Mouse (Mus musculus) naive thymus-derived CD4-positive, alpha-beta T cell, adult 2 months (primary cell): ENCODE results near the gene Rnf41.

Experiments used
- DNase-seq: peaks from one replicate; pipeline ENCODE4 v3.0.0-alpha.2; 2011; ENCODE audit warnings: low read depth

The Rnf41 gene

DNA sequence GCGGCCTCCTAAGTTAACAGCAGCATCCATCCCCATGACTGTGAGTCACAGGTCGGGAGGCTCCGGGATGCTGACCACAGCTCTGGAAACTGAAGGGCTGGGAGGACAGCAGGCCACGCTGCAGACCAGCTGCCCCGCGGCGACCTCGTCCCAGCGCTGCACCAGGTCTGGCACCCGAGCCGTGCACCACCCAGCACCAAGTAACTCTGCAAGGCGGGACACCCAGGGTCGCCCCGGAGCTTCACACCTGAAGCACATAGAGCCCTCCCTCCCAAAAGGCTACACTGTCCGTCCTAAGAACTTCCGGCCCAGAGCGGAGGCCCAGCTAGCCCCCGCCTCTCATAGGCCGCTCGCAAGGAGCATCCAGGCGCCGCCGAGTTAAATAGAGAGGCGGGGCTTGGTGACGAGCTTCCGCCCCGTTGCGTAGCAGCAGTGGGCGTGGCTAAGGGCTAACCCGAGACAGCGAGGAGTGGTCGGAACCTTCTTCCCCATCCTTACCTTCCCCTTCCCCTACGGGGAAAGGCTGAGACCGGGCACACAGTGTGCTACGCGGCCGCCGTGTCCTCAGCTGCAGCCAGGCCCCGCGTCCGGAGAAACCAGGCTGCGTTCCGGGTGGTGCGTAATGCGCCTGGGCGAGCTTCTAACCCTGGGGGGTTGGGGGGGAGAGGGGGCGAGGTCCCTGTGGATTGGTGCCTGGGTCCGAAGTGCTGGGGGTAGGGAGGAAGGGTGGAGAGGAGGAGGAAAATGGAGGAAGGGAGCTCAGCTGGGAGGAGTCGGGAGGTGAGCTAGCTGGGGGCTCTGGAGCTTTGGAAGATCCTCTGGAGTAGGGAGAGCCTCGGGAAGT, at the start of gene Rnf41, which contains the start of gene Nabp2:
TSS of gene Rnf41 (plus strand) at position 447 of the 844 bp plus-strand sequence.
TSS of gene Nabp2 (minus strand) at position 282 of the 844 bp plus-strand sequence.
- peak; percentile 96 for DNase-seq

- no peak for DNase-seq
Measured at GRCm38 (mm10) chr10:128361836-128362235, 49.6 kb upstream of the Rnf41 start.

DNA sequence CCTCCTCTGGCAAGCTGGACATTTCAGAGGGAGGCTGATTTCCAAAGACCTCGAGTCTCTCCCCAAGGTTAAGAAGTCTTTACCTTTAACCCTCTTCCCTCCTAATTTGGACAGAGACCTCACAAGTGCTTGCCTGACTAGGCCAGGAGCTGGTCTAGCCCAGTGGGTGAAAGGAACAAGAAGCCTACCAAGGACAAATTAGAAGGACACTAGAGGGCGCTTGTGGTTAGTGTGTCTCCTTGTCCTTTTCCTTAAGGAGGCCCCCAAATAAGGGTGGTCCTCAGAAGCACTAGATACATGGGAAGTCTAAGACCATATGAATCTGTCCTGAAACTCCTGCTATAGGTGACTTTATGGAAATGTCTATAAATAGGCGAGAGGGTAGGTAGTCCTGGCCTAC, 48.9 kb upstream of the Rnf41 start:
- peak; percentile 40 for DNase-seq

GRCm38 (mm10) chr10:128367899-128368401, 43.5 kb upstream of the Rnf41 start:
- no peak for DNase-seq

GRCm38 (mm10) chr10:128368402-128369217, 42.8 kb upstream of the Rnf41 start, which contains the start of gene Coq10a:
Gene Coq10a, minus strand, starts transcription at chr10:128368997.
- peak; percentile 94 for DNase-seq

GRCm38 (mm10) chr10:128369218-128369543, 42.3 kb upstream of the Rnf41 start:
- no peak for DNase-seq

DNA sequence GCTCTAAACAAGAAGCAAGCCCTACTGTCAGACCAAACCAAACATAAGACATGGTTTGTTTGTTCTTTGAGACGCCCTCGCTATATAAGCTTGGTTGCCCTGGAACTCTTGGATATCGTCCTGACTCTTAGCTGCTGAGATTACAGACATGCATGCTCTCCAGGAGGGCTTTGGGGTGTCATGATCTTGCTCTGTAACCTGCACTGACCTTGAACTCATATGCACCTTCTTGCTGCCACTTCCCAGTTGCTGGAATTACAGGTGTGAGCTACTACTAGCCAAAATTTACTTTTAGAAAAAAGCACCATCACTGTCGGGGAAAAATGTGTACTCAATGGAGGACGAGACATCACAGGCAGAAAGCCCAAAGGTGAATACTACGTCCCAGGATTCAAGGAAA, 41.9 kb upstream of the Rnf41 start:
- DNase-seq = no peak

GRCm38 (mm10) chr10:128370021-128370420, 41.4 kb upstream of the Rnf41 start:
- peak; percentile 50 for DNase-seq

GRCm38 (mm10) chr10:128370601-128371000, 40.9 kb upstream of the Rnf41 start:
- no peak for DNase-seq

GRCm38 (mm10) chr10:128372142-128372541, 39.3 kb upstream of the Rnf41 start:
- no peak for DNase-seq

DNA sequence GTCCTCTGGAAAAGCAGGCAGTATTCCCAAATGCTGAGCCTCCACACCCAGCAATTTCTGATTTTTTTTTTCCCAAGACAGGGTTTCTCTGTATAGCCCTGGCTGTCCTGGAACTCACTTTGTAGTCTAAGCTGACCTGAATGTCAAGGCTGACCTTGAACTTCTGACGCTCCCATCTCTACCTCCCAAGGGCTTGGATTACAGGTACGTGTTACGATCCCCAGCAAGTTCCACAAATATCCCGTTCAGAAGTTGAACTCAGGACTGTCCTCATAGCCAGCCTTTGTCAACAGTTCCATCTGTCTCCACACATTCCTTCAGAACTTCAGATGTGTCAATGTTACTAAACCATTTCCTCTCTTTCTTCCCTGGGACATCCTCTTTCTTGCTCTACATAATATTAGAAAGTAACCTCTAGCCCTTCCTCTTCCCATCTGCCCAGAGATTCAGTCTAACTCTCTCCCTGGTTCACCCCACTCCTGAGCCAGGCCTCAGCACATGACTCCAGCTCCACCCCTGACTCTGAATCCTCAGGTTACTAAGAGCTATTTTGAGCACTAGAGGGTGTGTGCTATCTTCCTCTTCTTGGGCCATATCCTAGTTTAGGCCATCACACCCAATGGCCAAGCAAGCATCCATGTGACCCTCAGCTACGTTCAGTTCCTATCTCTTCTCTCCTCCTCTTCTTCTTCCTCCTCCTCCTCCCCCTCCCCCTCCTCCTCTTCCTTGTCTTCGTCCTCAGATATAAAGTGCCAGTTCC, 38.3 kb upstream of the Rnf41 start:
- no peak for DNase-seq

DNA sequence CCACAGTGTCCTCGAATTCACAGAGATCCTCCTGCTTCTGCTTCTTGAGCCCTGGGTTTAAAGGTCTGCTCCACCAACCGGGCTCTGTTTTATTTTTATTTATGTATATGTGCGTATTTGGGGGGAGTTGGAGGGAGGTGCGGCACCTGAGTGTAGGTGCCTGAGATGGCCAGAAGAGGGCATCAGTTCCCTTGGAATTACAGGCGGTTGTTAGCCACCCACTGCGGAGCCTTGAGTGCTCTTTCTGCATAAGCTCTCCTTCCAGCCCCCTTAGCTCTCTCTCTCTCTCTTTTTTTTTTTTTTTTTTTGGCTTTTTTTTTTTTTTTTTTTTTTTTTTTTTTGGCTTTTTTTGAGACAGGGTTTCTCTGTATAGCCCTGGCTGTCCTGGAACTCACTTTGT, 37.1 kb upstream of the Rnf41 start:
- peak; percentile 56 for DNase-seq

DNA sequence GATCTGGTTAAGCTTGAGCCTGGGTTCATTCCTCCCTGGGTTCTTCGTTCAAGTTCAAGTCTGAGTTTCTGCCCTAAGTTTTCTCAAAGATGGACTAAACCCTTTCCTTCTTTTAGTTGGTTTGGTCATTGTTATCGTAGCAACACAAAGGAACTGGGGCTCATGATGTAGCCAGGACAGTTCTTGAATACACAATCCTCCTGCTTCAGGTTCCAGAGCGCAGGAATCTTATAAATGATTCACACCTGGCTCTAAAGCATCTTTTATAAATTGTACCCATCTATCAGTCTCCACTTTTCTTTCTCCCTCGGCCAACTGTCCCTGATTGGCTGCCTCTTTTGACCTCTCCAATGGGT, 35.4 kb upstream of the Rnf41 start:
- DNase-seq = no peak

DNA sequence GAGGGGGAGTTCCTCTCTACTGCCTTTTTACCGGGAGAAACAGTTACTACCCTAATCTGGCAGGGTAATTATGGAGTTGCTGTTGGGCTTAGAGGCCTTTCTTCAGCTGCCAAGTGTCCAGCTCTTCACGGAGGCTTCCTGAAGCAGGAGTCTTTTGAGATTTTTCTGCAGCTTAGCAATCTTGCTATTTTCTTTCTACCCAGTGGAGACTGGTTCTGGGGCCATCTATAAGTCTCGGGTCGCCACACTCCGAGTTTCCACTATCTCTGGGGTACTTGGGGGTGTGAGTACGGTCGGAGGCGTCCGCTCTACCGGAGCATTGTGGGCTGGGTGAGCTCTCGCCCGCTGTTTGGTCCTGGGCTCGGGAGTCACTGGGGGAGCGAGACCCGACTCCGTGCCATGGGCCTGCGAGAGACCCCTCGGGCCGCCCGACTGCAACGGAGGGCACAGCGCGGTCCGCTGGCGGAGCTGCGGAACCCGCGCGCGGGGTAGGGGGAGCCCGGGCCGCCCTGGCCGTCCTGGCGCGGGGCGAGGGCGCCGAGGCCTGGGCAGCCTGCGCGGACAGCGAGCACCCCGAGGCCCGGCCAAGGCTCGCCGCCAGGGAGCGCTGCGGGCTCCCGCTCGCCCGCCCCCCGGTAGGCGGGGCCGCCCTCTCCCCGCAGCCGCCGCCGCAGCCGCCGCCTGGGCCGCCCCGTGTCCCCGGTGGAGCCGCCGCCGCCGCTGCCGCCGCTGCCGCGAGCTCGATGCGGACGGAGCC, 34.8 kb upstream of the Rnf41 start, which contains the start of gene Ankrd52:
TSS of gene Ankrd52 (plus strand) at position 661 of the 757 bp plus-strand sequence.
- DNase-seq = peak; percentile 89

- no peak for DNase-seq
Measured at GRCm38 (mm10) chr10:128377222-128377939, 34.1 kb upstream of the Rnf41 start.

DNA sequence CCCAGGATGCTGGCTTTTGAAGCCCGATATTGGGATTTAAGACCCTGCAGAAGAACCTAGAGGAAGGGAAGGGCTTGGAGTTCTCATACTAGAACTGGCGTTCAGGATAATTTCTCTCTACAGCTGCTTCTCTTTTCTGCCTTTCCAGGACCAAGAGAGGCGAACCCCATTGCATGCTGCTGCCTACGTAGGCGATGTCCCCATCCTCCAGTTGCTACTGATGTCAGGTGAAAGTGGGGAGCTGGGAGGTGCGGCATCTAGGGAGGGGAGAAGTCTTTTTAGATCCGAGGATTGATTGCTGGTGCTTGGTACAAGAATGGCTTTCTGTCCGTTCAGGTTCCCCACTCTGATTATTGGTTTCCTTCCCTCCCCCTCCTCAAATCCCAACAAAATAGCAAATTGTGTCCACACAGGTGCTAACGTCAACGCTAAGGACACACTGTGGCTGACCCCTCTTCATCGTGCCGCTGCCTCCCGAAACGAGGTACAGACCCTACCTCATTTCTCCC, 33.5 kb upstream of the Rnf41 start:
- no peak for DNase-seq

GRCm38 (mm10) chr10:128378462-128378861, 33.0 kb upstream of the Rnf41 start:
- DNase-seq = no peak

GRCm38 (mm10) chr10:128379260-128379659, 32.2 kb upstream of the Rnf41 start:
- no peak for DNase-seq

DNA sequence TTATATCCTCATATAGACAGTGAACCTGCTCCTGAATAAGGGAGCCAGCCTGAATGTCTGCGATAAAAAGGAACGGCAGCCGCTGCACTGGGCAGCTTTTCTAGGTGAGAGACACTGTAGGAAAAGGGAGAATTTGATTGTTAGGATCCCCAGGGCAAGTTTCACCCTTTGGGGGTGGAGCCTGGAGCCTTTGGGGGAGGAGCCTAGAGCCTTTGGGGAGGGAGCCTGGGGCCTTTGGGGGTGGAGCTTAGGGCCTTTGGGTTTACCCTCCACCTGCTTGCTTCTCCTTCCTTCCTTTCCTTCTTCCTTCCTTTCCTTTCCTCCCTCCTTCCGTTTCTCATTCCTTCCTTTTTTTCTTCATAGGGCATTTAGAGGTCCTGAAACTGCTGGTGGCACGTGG, 30.9 kb upstream of the Rnf41 start:
- peak; percentile 54 for DNase-seq

GRCm38 (mm10) chr10:128382482-128382881, 29.0 kb upstream of the Rnf41 start:
- DNase-seq = no peak
